8 mouse cellular contexts compared by ENCODE assay signal in genomic region chr2:153107802-153108201, GRCm38 (mm10). TPM values are rescaled to one million over a fixed set of nuclear protein-coding genes. Genes with fewer than 3 reads are reported as not detected.
DNase-seq lines count a peak whose midpoint lies in the region; ATAC-seq and TF ChIP-seq lines count a peak whose summit lies in the region.

No protein-coding gene starts in this region.

- no peaks in the 10 kb centered on the region for H3K36me3 ChIP-seq in liver, embryonic 11.5 days (ENCODE audit: control insufficient read depth, insufficient read depth, low read length)
- H3K36me3 ChIP-seq in forebrain, embryonic 11.5 days (ENCODE audit: control insufficient read depth, insufficient read depth, low read length) = no peaks in the 10 kb centered on the region
- H3K36me3 ChIP-seq in intestine, postnatal 0 days (ENCODE audit: control insufficient read depth, insufficient read depth) = no peaks in the 10 kb centered on the region
- H3K36me3 ChIP-seq in myocyte (ENCODE audit: control insufficient read depth, insufficient read depth) = no peaks in the 10 kb centered on the region

- peaks cover 53% of the 10 kb centered on the region for H3K27me3 ChIP-seq in liver, embryonic 11.5 days (replicated peaks; ENCODE audit: control insufficient read depth, insufficient read depth, low read length)
- peaks cover 31% of the 10 kb centered on the region for H3K27me3 ChIP-seq in forebrain, embryonic 11.5 days (ENCODE audit: control insufficient read depth, insufficient read depth, low read length)
- H3K27me3 ChIP-seq in intestine, postnatal 0 days (replicated peaks; ENCODE audit: control insufficient read depth, insufficient read depth, low read length) = peaks cover 27% of the 10 kb centered on the region
- peaks cover 50% of the 10 kb centered on the region for H3K27me3 ChIP-seq in myocyte (ENCODE audit: control insufficient read depth, insufficient read depth, insufficient read length)

- peak overlapping the region; percentile 50 for H3K4me3 ChIP-seq in liver, embryonic 11.5 days (ENCODE audit: low read depth, low read length)
- peak overlapping the region; percentile 36 for H3K4me3 ChIP-seq in forebrain, embryonic 11.5 days (ENCODE audit: low read depth, low read length)
- peak overlapping the region; percentile 48 for H3K4me3 ChIP-seq in intestine, postnatal 0 days (ENCODE audit: low read depth, low read length)
- no peak overlapping the region for H3K4me3 ChIP-seq in myocyte

- no peaks in the 10 kb centered on the region for H3K9me3 ChIP-seq in liver, embryonic 11.5 days (ENCODE audit: control insufficient read depth, low read length)
- no peaks in the 10 kb centered on the region for H3K9me3 ChIP-seq in forebrain, embryonic 11.5 days (ENCODE audit: control insufficient read depth, low read length)
- no peaks in the 10 kb centered on the region for H3K9me3 ChIP-seq in intestine, postnatal 0 days (ENCODE audit: control insufficient read depth)

- no peak for ATAC-seq in liver, embryonic 11.5 days (replicated peaks; ENCODE audit: low FRiP score)
- ATAC-seq in forebrain, embryonic 11.5 days (replicated peaks; ENCODE audit: low FRiP score) = no peak
- no peak for ATAC-seq in intestine, postnatal 0 days
- ATAC-seq in inflammation-experienced regulatory T-cells, adult 6 months = no peak

- no peak overlapping the region for H3K9ac ChIP-seq in liver, embryonic 11.5 days (ENCODE audit: low read depth, low read length)
- no peak overlapping the region for H3K9ac ChIP-seq in forebrain, embryonic 11.5 days (ENCODE audit: low read length)
- H3K9ac ChIP-seq in intestine, postnatal 0 days (ENCODE audit: low read depth, low read length) = no peak overlapping the region

- H3K27ac ChIP-seq in liver, embryonic 11.5 days (ENCODE audit: low read depth, low read length) = no peak overlapping the region
- no peak overlapping the region for H3K27ac ChIP-seq in forebrain, embryonic 11.5 days (ENCODE audit: low read depth, low read length)
- H3K27ac ChIP-seq in intestine, postnatal 0 days (ENCODE audit: low read depth, low read length) = no peak overlapping the region

- no peak overlapping the region for H3ac ChIP-seq in myocyte (ENCODE audit: control insufficient read depth, insufficient read length)

- no peak for TF ChIP-seq POLR2A in myocyte (IDR thresholded peaks at IDR 0.05; ENCODE audit: insufficient read length, low read depth)

- peak overlapping the region; percentile 85 for H3K4me2 ChIP-seq in liver, embryonic 11.5 days
- peak overlapping the region; percentile 71; the same call in 1 of the 2 replicates for H3K4me2 ChIP-seq in forebrain, embryonic 11.5 days (ENCODE audit: low read depth, low read length, severe bottlenecking)
- H3K4me2 ChIP-seq in intestine, postnatal 0 days (replicated peaks; ENCODE audit: low read depth) = peak overlapping the region; percentile 80; the same call in 1 of the 2 replicates
- peak overlapping the region; percentile 34 for H3K4me2 ChIP-seq in myocyte (ENCODE audit: low read depth)

- 6% methylated on average over 15 of the region's 15 CpGs for WGBS in liver, embryonic 11.5 days
- WGBS in forebrain, embryonic 11.5 days = 2% methylated on average over 15 of the region's 15 CpGs
- WGBS in intestine, postnatal 0 days = 4% methylated on average over 15 of the region's 15 CpGs

- H3K79me2 ChIP-seq in myocyte (ENCODE audit: control insufficient read depth, insufficient read depth) = no peaks in the 10 kb centered on the region

- peaks cover 3% of the 10 kb centered on the region for H3K4me1 ChIP-seq in liver, embryonic 11.5 days (replicated peaks; ENCODE audit: control insufficient read depth, insufficient read depth, low read length)
- H3K4me1 ChIP-seq in forebrain, embryonic 11.5 days (replicated peaks; ENCODE audit: control insufficient read depth, insufficient read depth, low read length) = peaks cover 5% of the 10 kb centered on the region
- no peaks in the 10 kb centered on the region for H3K4me1 ChIP-seq in intestine, postnatal 0 days (replicated peaks; ENCODE audit: control insufficient read depth, insufficient read depth, low read length)

- TF ChIP-seq CTCF in intestine, postnatal 0 days (IDR thresholded peaks at IDR 0.05; ENCODE audit: low read depth) = no peak

- no peak for DNase-seq in liver, embryonic 11.5 days (ENCODE audit: low spot score)
- no peak for DNase-seq in liver
- no peak for DNase-seq in forebrain, embryonic 11.5 days (ENCODE audit: low spot score)
- DNase-seq in right cerebral cortex, postnatal 36 days (ENCODE audit: low spot score in 2 of 2) = no peak
- DNase-seq in adrenal gland, adult 8-10 months = no peak

TF ChIP-seq in myocyte, 11 proteins besides CTCF, POLR2A, EP300 and RAD21:
- TF ChIP-seq USF1 (IDR thresholded peaks at IDR 0.05; ENCODE audit: low read depth) (no peak), MYOG (IDR thresholded peaks at IDR 0.05; ENCODE audit: control insufficient read depth in 1 of 3, insufficient read depth in 1 of 3, insufficient read length in 2 of 3, low read depth in 2 of 3) (no peak), REST (IDR thresholded peaks at IDR 0.05; ENCODE audit: insufficient read depth, insufficient read length) (no peak), TCF12 (IDR thresholded peaks at IDR 0.05; ENCODE audit: insufficient read depth, poor library complexity, severe bottlenecking) (no peak), SRF (IDR thresholded peaks at IDR 0.05; ENCODE audit: control insufficient read depth, insufficient read length, low read depth) (no peak), TCF3 (IDR thresholded peaks at IDR 0.05; ENCODE audit: insufficient read length, low read depth) (no peak), POLR2AphosphoS2 (IDR thresholded peaks at IDR 0.05; ENCODE audit: insufficient read length, low read depth) (no peak), CEBPB (IDR thresholded peaks at IDR 0.05; ENCODE audit: insufficient read depth, poor library complexity, severe bottlenecking) (no peak), MAX (IDR thresholded peaks at IDR 0.05; ENCODE audit: low read depth) (no peak), MYOD1 (IDR thresholded peaks at IDR 0.05; ENCODE audit: control insufficient read depth in 1 of 3, insufficient read length in 2 of 3, low read depth in 2 of 3) (no peak), E2F4 (IDR thresholded peaks at IDR 0.05; ENCODE audit: insufficient read depth) (no peak)

RNA-seq across cellular contexts. Expression of gene Hck, which starts 0.5 kb away (rescaled TPM):
- polyA plus RNA-seq in liver, embryonic 11.5 days (2014; fragmentation: Nextera tagmentation; extraction: Ambion mirVana) = 5.1 and 5.2 TPM in 2 replicates
- polyA plus RNA-seq in forebrain, embryonic 11.5 days (2014; fragmentation: Nextera tagmentation; extraction: Ambion mirVana) = 1.8 TPM in 2 replicates
- polyA plus RNA-seq in intestine, postnatal 0 days (2015; fragmentation: Nextera tagmentation; extraction: Ambion mirVana) = 3.4 and 3.5 TPM in 2 replicates
- polyA plus RNA-seq in myocyte (2012; fragmentation: generic; extraction: Trizol) = 0.10 TPM
- total RNA-seq in adrenal gland, adult 8-10 months (2022) = 1 to 10 TPM; 3.3 to 5.5 (median 4.5) TPM
- polyA plus RNA-seq in inflammation-experienced regulatory T-cells, adult 6 months (2017; shearing (Covaris generic)) = 1 to 10 TPM in 1 of 3 experiments, under 1 TPM in 1, not detected in 1; 0.28 to 1.0 TPM

RNA-seq across cellular contexts. Expression of gene Ccm2l, which starts 42.0 kb away (rescaled TPM):
- 1.5 and 2.0 TPM in 2 replicates for polyA plus RNA-seq in liver, embryonic 11.5 days (2014; fragmentation: Nextera tagmentation; extraction: Ambion mirVana)
- polyA plus RNA-seq in forebrain, embryonic 11.5 days (2014; fragmentation: Nextera tagmentation; extraction: Ambion mirVana) = 0.99 and 1.3 TPM in 2 replicates
- 1.5 and 1.7 TPM in 2 replicates for polyA plus RNA-seq in intestine, postnatal 0 days (2015; fragmentation: Nextera tagmentation; extraction: Ambion mirVana)
- not detected for polyA plus RNA-seq in myocyte (2012; fragmentation: generic; extraction: Trizol)
- total RNA-seq in adrenal gland, adult 8-10 months (2022) = 10 to 100 TPM in 3 of 4 experiments, 1 to 10 TPM in 1; 9.0 to 19.5 (median 14.7) TPM
- not detected for polyA plus RNA-seq in inflammation-experienced regulatory T-cells, adult 6 months (2017; shearing (Covaris generic))

RNA-seq across cellular contexts. Expression of gene Tm9sf4, which starts 53.3 kb away (rescaled TPM):
- 65.4 and 71.4 TPM in 2 replicates for polyA plus RNA-seq in liver, embryonic 11.5 days (2014; fragmentation: Nextera tagmentation; extraction: Ambion mirVana)
- 71.8 and 79.4 TPM in 2 replicates for polyA plus RNA-seq in forebrain, embryonic 11.5 days (2014; fragmentation: Nextera tagmentation; extraction: Ambion mirVana)
- 64.7 and 68.3 TPM in 2 replicates for polyA plus RNA-seq in intestine, postnatal 0 days (2015; fragmentation: Nextera tagmentation; extraction: Ambion mirVana)
- 55.4 TPM for polyA plus RNA-seq in myocyte (2012; fragmentation: generic; extraction: Trizol)
- 100 to 1,000 TPM in 3 of 4 experiments, 10 to 100 TPM in 1; 96.3 to 115 (median 112) TPM for total RNA-seq in adrenal gland, adult 8-10 months (2022)
- polyA plus RNA-seq in inflammation-experienced regulatory T-cells, adult 6 months (2017; shearing (Covaris generic)) = 10 to 100 TPM; 31.2 to 49.1 (median 47.2) TPM

Comparison
In these comparisons a context has a peak if more than half of its experiments do, and no peak if none do; other contexts are left out.
1. H3K4me2 ChIP-seq: peak in every context shown above with its lines; median percentile 85 in liver, embryonic 11.5 days; 80 in intestine, postnatal 0 days; 71 in forebrain, embryonic 11.5 days; 34 in myocyte.